Mouse (Mus musculus): ENCODE data around the gene Gpr65. TPM values are rescaled to one million over a fixed set of nuclear protein-coding genes. Genes with fewer than 3 reads are reported as not detected.

The Gpr65 gene
- polyA plus RNA-seq (2012; rRNA removed; ENCODE audit: low replicate concordance) = 0.50 and 0.54 TPM in 2 replicates

GRCm38 (mm10) chr12:98268441-98269369 lies at the start of gene Gpr65:
Gpr65 (plus strand) TSS chr12:98268635.

GRCm38 (mm10) chr12:98258845-98259517 lies 9.5 kb upstream of the Gpr65 start, which contains the start of gene Galc:
Galc (minus strand) TSS chr12:98259459.

Other genes with a start within 250 kb of the Gpr65 start
- 1.6 and 2.1 TPM in 2 replicates for gene Galc, start 9.2 kb upstream of the Gpr65 start, polyA plus RNA-seq (2012; rRNA removed; ENCODE audit: low replicate concordance)